Mouse (Mus musculus): ENCODE results near the gene Rhox7b.

DNA sequence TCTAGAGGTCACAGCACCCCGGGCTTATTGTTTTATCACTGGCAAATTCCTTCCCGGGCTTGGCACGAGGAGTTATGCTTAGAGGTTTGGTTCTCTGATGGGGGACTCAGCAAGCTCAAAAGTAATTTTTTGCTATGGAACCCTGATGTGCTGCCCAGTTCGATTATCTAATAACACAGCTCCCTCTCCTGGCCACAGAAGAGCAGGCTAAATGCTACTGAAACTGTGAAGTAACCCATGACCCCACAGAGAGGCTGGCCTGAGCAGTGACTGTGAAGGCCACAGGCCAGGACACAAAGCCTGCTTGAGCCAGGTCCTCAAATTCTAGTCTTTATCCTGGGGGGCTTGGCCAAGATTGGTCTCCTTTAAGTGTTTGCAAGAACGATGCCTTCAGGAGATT, 6.7 kb upstream of the Rhox7b start:
- no peak for TF ChIP-seq CTCF (IDR thresholded peaks at IDR 0.05; ENCODE audit: low read depth, low read length)
- no peak for TF ChIP-seq TAL1 (conservative IDR thresholded peaks at IDR 0.05; ENCODE audit: low read depth, low read length)
- no peak for TF ChIP-seq GATA1 (IDR thresholded peaks at IDR 0.05; ENCODE audit: borderline replicate concordance, low read length)
- TF ChIP-seq POLR2AphosphoS5 (IDR thresholded peaks at IDR 0.05; ENCODE audit: insufficient replicate concordance, low read depth, low read length), result no peak

Measured in G1E (cell line).